Mouse (Mus musculus): ENCODE measurements around the gene Aurkb. TPM values are rescaled to one million over a fixed set of nuclear protein-coding genes. Genes with fewer than 3 reads are reported as not detected.
A peak's percentile ranks its signal among the peaks of the same experiment; 100 is the strongest.
"Not testable (repeated sequence)": the region's sequence is repeated elsewhere in the genome, so short reads cannot be mapped to it uniquely, and the experiment has no call there.

Aurkb gene
- total RNA-seq, 2 experiments from 2014 or later: 0.25 to 0.30 TPM

DNA sequence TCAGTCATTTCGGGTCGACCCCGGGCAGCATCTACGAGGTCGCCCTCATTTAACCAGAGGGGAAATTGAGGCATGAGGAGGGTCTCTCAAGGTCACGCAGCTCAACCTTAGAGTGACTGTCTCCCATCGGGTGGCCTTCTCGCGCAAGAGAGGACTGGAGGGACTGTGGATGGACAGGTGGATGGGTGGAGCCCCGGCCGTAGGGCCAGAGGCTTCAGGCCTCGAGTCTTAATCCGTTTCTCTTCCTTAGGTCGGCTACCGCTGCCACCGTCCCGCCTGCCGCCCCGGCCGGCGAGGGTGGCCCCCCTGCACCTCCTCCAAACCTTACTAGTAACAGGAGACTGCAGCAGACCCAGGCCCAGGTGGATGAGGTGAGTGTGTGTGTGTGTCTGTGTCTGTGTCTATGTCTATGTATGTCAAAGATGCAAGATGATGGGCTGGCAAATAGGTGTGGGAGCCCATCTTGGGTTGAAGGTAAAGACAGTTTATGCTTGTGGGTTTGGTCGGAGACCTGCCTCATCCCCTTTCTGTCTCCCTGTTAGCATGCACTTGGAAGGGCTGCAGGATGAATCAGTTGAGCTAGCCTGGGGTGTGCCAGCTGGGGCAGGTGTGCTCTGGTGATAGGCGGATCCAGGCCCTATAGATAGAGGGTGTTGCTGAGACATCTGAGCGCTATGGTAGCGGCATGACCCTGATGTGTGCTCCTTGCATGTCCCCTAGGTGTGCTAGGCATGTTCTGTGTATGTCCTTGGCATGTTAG is 43.6 kb downstream of the Aurkb start:
- peak overlapping the region; percentile 98 for H3K4me3 ChIP-seq
- intact Hi-C loops (cut with DNase I): loop anchor here (1.0 kb wide), 1 partner anchor 16 kb away; no protein-coding TSS in a partner anchor
- no peak for TF ChIP-seq CTCF (IDR thresholded peaks at IDR 0.05)
- peak in 1 of 2 experiments; percentile 20 for DNase-seq (ENCODE audit: extremely low spot score in 1 of 2, low spot score in 2 of 2)
- peak overlapping the region; percentile 100 for H3K27ac ChIP-seq

DNA sequence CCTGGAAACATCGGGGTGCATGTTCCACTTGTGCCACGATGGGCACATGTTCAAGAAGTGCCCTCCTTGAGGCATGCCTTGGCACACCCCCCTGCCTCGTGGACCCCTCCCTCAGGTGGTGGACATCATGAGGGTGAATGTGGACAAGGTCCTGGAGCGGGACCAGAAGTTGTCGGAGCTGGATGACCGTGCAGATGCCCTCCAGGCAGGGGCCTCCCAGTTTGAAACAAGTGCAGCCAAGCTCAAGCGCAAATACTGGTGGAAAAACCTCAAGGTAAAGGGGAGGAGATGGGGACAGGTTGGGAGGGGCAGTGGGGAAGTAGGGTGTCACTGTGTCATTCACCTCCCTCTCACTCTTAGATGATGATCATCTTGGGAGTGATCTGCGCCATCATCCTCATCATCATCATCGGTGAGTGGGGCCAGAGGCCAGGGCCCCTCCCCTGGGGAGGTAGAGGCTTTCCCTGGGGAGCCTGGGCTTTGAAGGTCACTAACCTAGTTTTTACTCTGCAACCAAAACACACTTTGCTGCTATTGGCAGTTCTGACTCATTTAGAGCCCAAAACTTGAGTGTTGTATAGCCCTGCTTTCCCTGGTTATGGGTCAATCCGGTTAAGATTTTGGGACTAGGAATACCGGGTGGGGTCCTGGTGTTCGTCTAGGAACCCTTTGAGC is 44.3 kb downstream of the Aurkb start:
- DNase-seq (ENCODE audit: extremely low spot score in 1 of 2, low spot score in 2 of 2): no peak
- intact Hi-C loops (cut with DNase I): no loop called here
- TF ChIP-seq CTCF (IDR thresholded peaks at IDR 0.05): no peak
- Histone ChIP-seq H3K4me3 (peak overlapping the region; percentile 98), H3K27ac (peak overlapping the region; percentile 100)

DNA sequence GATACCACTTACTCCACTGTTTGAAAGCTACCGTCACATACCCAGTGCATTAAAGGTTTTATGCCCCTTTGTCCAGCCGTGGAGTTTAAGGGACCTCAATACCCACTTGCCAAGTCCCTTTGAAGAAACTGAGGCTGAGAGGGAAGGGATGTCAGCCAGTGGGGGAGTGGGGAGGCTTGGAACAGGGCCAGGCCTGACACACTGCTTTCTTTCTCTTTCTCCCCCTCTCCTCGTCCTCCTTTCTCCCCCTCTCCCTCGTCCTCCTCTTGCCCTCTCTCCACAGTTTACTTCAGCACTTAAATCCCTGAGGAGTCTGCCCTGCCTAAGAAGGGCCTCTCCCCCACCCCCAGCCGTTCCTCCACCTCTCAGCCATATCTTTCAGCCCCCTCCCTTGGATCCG is 44.9 kb downstream of the Aurkb start:
- TF ChIP-seq CTCF (IDR thresholded peaks at IDR 0.05): no peak
- Histone ChIP-seq H3K4me3 (peak overlapping the region; percentile 98), H3K27ac (peak overlapping the region; percentile 100)
- DNase-seq (ENCODE audit: extremely low spot score in 1 of 2, low spot score in 2 of 2): no peak
- intact Hi-C loops (cut with DNase I): no loop called here

DNA sequence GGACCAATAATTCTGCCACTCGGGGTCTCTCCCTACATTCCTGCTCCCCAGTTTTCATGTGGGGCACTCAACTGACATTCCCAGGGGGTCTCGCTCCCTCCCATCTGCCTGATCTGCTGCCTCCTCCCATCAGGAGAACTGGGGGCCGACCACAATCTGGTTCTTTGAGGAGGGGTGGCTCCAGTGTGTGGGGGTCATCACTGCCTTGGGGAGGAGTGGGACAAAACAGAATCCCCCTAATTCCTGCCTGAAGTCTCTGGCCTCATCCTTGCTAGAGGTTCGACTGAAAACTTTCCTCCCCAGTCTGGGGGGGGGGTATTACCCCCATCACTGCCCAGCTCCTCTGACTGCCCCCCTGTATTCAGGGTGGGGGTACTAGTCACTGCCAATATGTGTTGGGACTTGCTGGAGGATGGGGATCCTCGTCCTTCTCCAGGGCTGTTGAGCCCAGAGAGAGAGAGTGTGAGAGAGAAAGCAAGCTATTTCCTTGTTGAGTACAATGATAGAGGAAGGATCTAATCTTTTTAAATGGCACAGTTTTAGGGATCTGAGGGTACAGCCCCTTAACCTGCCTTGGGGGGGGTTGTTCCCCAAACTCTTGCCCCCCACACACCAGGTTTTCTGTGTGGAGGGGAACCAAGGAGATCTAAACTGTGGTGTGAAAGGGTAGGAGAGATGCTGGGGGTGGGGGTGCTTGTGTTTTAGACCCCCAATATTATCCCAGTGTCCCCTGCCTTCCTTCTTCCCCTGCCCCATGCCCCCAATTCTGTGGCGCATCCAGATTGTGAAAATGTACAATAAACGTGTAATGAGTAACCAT is 46.3 kb downstream of the Aurkb start:
- intact Hi-C loops (cut with DNase I): no loop called here
- DNase-seq (ENCODE audit: extremely low spot score in 1 of 2, low spot score in 2 of 2): no peak
- Histone ChIP-seq H3K27ac (no peak overlapping the region), H3K4me3 (peak overlapping the region; percentile 98; the same call in 1 of the 2 replicates)
- no peak for TF ChIP-seq CTCF (IDR thresholded peaks at IDR 0.05)

DNA sequence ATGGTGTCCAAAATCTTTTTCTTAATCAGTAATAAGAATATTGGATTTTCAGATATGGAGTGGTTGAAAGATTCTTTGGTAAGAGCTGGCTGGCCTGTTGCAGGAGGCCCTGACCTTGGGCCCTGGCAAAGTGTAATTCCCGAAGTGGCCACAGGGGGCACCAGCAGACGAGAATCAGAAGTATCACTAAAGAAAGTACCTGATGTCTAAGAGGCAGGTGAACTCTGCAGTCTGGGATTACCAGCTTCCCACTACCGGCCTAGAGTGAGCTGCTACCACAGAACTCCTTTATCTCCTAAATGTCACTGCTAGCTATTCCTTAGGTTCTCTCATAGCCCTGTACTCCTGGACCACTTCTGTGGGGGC is 46.9 kb downstream of the Aurkb start:
- peak; percentile 96 for TF ChIP-seq CTCF (IDR thresholded peaks at IDR 0.05)
- peak overlapping the region; percentile 48; the same call in 1 of the 2 replicates for H3K27ac ChIP-seq
- H3K4me3 ChIP-seq: no peak overlapping the region
- intact Hi-C loops (cut with DNase I): no loop called here
- DNase-seq (ENCODE audit: extremely low spot score in 1 of 2, low spot score in 2 of 2): peak; percentile 76 to 85

DNA sequence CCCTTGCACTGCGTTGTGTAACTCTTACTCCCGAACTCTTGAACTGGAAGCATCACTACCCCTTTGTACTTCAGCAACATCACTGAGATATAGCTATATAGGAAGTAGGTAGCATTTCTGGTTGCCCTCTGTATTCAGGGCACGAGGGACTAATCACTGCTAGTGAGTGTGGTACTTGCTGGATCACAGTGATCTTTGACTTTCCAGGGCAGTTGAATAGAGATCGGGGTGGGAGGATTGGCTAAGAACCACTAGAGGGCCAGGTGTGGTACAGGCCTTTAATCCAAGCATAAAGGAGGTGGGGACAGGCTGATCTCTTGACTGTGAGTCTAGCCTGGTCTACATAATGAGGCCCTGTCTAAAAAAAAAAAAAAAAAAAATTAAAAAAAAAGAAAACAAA is 47.4 kb downstream of the Aurkb start:
- intact Hi-C loops (cut with DNase I): no loop called here
- Histone ChIP-seq H3K27ac (peak overlapping the region; percentile 48; the same call in 1 of the 2 replicates), H3K4me3 (no peak overlapping the region)
- no peak for TF ChIP-seq CTCF (IDR thresholded peaks at IDR 0.05)
- no peak for DNase-seq (ENCODE audit: extremely low spot score in 1 of 2, low spot score in 2 of 2)

DNA sequence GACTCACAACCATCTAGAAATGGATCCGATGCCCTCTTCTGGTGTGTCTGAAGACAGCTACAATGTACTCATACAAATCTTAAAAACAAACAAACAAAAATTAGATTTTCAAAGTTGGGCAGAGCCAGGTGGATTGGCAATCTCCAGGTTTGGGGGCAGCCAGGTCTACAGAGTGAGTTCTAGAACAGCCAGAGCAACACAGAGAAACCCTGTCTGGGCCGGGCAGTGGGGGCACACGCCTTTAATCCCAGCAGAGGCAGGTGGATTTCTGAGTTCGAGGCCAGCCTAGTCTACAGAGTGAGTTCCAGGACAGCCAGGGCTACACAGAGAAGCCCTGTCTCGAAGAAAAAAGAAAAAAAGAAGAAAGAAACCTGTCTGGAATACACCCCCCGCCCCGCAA is 48.4 kb downstream of the Aurkb start:
- H3K4me3 ChIP-seq; intact Hi-C loops (cut with DNase I); DNase-seq (ENCODE audit: extremely low spot score in 1 of 2, low spot score in 2 of 2): not testable (repeated sequence)
- H3K27ac ChIP-seq: peak overlapping the region; percentile 99

DNA sequence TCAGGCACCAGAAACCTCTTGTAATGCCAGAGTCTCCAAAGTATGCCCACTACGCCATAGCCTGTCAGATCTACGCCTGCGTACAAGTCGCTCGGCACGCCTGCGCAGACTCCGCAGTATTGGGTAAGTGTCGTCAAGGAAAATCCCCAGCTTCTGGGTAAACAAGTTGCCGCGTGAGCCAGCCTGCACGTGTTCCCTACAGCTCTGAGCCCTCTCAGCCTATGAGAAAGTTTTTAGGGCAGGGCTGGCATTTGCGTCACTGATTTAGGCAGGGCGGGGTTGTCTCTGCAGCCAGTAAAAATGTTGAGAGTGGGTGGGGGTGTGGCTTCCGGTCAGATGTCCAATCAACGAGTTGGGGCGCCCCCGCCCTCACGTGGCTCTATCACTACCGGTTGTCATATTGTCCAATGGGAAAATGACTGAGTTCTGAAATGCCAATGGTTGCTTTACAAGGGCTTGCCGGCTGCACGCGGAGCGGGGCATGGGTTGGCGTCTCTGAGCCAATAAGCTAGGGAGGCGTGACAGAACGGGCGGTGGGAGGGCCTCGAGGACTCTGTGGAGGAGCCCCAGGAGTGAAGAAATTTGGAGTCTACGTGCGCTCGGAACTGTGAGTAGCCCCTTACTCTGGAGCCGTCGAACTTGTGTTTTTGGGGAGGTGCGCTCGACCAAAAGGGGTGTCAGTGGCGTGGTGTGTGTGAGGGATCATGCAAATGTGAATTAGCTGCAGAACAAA is 49.4 kb downstream of the Aurkb start, which contains the start of gene Per1:
Gene Per1 (plus strand): TSS at position 521 of the 733 bp plus-strand sequence.
- TF ChIP-seq CTCF (IDR thresholded peaks at IDR 0.05): no peak
- peak; percentile 98 to 100 for DNase-seq (ENCODE audit: extremely low spot score in 1 of 2, low spot score in 2 of 2)

DNA sequence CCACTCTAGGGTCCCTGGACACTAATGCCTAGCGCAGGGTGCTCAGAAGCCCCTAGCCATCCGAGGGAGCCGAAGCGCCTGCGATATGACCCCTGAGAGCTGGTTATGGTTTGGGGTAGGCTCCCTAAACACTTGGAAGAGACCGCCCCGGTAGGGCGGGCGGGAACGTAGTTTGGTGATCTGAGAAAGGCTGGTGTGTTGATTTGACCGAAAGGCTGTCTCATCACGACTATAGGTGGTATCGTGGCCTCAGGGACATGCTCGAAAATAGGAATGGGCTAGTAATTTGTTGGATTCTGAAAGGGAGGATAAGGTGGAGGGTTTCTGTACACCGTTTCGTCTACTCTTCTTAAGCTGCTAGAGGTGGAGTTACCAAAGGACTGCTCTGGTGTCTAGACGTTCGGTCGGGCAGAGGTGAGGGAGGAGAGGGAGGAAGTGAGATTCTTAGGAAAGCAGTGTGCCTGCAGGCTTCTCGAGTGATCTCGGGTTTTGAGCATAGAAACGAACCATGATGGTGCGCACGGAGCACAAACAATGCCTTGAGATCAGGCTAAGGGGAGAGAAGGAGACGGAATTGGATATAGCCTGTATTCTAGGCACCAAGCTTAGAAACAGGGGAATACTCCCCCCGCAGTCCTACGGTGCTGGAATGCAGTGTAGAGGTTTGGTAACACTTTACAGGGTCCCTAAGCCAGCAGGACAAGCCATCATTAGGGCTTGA is 50.2 kb downstream of the Aurkb start:
- intact Hi-C loops (cut with DNase I): loop anchor here (5.0 kb wide), 1 partner anchor 317 kb away; the partner anchor contains the start of gene Kdm6b
- H3K27ac ChIP-seq: peak overlapping the region; percentile 99
- no peak for DNase-seq (ENCODE audit: extremely low spot score in 1 of 2, low spot score in 2 of 2)
- no peak for TF ChIP-seq CTCF (IDR thresholded peaks at IDR 0.05)
- H3K4me3 ChIP-seq: peak overlapping the region; percentile 87

More for the DNA sequence above, 49.4 kb downstream of the Aurkb start, which contains the start of gene Per1:
- H3K27ac ChIP-seq: peak within 1 kb of the TSS; percentile 99
- peak within 1 kb of the TSS; percentile 87 for H3K4me3 ChIP-seq
- intact Hi-C loops (cut with DNase I): loop anchor here (5.0 kb wide), 1 partner anchor 317 kb away; the partner anchor contains the start of gene Kdm6b

DNA sequence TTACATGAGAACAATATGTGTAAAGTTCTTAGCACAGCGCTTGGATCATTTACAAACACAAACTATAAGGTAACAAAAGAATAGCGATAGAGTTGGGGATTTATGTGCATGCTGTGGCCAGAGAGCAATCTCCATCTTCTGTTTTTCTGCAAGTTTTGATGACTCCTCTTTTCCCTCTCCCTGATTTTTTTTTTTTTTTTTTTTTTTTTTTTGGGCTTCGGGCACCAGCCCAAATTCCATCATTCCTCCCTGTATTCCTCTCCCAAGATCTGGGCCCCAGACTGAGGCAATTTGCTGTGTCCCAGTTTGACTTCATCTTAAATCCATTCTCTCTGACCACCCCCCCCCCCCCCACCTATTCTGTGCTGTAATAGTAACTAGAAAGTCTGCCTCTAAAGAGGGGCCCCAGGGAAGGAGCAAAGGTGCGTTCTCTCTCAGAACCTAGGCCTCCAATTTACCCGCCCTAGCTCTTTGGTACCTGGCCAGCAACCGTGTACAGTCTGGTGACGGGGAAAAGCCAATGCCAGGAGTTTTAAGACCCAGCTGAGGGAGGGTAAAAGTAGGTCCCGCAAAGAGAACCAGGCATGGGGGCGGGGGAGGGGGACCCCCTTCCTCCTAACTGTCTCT is 51.0 kb downstream of the Aurkb start:
- no peak for TF ChIP-seq CTCF (IDR thresholded peaks at IDR 0.05)
- DNase-seq (ENCODE audit: extremely low spot score in 1 of 2, low spot score in 2 of 2): no peak
- intact Hi-C loops (cut with DNase I): loop anchor here (5.0 kb wide), 1 partner anchor 316 kb away; the partner anchor contains the start of gene Kdm6b
- Histone ChIP-seq H3K4me3 (peak overlapping the region; percentile 87), H3K27ac (peak overlapping the region; percentile 99)
